Mouse (Mus musculus) liver, embryonic 16.5 days (tissue): Measurements from ENCODE around the gene Ptx4. TPM values are rescaled to one million over a fixed set of nuclear protein-coding genes. Genes with fewer than 3 reads are reported as not detected.
A peak's percentile ranks its signal among the peaks of the same experiment; 100 is the strongest.

Source experiments
- ATAC-seq: fragments of 200-750 bp; cut with Nextera tagmentation; 2 replicates; pipeline ENCODE4 v1.8.0; 2017; ENCODE audit warnings: low read depth, mild to moderate bottlenecking, moderate number of reproducible peaks, moderate library complexity
- H3K27ac ChIP-seq: fragments of 300-500 bp; sonication (generic); 2 replicates; pipeline ENCODE4 v1.5.1; 2014; ENCODE audit warnings: mild to moderate bottlenecking, low read length
- H3K27me3 ChIP-seq: fragments of 300-500 bp; sonication (generic); 2 replicates; pipeline ENCODE4 v1.6.1; 2014; ENCODE audit warnings: low read depth, low read length, mixed read lengths; ENCODE audit not compliant: control insufficient read depth, insufficient read depth
- H3K36me3 ChIP-seq: fragments of 300-500 bp; sonication (generic); 2 replicates; pipeline ENCODE4 v1.6.1; 2014; ENCODE audit warnings: mild to moderate bottlenecking; ENCODE audit not compliant: control insufficient read depth, insufficient read depth
- H3K4me1 ChIP-seq: fragments of 300-500 bp; sonication (generic); 2 replicates; pipeline ENCODE4 v1.6.1; 2014; ENCODE audit warnings: low read depth, low read length, mixed read lengths; ENCODE audit not compliant: control insufficient read depth
- H3K4me2 ChIP-seq: fragments of 300-500 bp; sonication (generic); 2 replicates; pipeline ENCODE4 v1.6.1; 2014; ENCODE audit warnings: low read depth, low read length, mixed read lengths
- H3K4me3 ChIP-seq: fragments of 300-500 bp; sonication (generic); 2 replicates; pipeline ENCODE4 v1.5.1; 2014; ENCODE audit warnings: low read depth, mild to moderate bottlenecking, low read length
- H3K9ac ChIP-seq: fragments of 300-500 bp; sonication (generic); 2 replicates; pipeline ENCODE4 v1.6.1; 2014; ENCODE audit warnings: low read depth, low read length
- H3K9me3 ChIP-seq: fragments of 300-500 bp; sonication (generic); replicated peaks from 2 replicates; pipeline ENCODE4 v1.6.1; 2016; ENCODE audit warnings: low read length; ENCODE audit not compliant: control insufficient read depth
- WGBS: fragments of 180-500 bp; shearing (Covaris S2); extraction: QIAGEN DNeasy Blood & Tissue Kit; methylation state at CpG from one replicate; pipeline ENCODE4 v1.1.7; 2014; ENCODE audit not compliant: insufficient replicate concordance; 5-methylcytosine and 5-hydroxymethylcytosine counted together
- polyA plus RNA-seq: library from polyadenylated mRNA; unstranded; fragments of >200 nt; fragmentation: Nextera tagmentation; extraction: Ambion mirVana; gene quantifications from 2 replicates; pipeline ENCODE4 v1.2.1, GENCODE M21; 2015

Gene Ptx4
- polyA plus RNA-seq, result not detected in 2 replicates

DNA sequence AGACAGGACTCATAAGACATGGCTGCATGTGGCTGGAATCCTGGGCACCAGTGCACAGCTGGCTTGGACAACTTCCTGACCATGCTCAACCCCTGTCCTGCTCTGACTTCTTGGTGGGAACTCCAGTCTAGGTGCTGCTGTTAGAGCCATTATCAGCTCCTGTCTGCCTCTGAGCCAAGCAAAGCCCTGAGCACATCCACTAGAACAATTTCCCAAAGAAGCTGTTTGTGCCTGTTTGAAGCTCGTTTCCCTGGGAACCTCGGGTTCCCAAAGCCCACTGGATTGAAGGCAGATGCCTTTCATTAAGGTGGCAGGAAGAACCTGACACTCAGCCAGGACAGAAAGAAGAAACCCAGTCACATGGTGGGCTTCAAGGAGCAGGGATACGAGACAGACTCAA, at the start of gene Ptx4:
Gene Ptx4, plus strand, starts transcription at position 355 of the 400 bp plus-strand sequence.
- H3K4me1 ChIP-seq, result peaks cover 17% of the 10 kb centered on the region
- WGBS, result 13% methylated on average over 3 of the region's 3 CpGs
- no peaks in the 10 kb centered on the region for H3K27me3 ChIP-seq
- no peak within 1 kb of the TSS for H3K4me2 ChIP-seq
- no peaks in the 10 kb centered on the region for H3K9me3 ChIP-seq
- no peak for ATAC-seq
- no peak within 1 kb of the TSS for H3K4me3 ChIP-seq
- H3K27ac ChIP-seq, result no peak within 1 kb of the TSS
- H3K36me3 ChIP-seq, result no peaks in the 10 kb centered on the region
- H3K9ac ChIP-seq, result no peak within 1 kb of the TSS

DNA sequence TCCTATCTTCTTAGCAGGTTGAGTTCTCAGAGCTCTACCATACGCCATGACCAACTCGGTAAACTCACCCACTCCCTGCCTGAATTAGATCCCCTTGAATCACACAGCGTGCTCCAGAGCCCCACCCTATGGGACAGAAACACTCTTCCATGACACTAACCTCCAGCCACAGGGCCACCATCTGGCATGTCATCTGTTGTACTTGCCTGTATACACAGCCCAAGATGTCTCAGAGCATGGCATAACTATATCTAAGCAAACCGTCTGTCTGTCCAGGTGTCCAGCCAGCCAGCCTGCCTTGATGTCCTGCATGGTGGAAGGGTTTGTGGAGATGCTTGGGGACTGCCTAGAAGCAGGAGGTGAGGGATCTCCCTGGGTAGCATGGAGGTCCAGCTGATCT, 43.7 kb upstream of the Ptx4 start:
- H3K4me2 ChIP-seq, result no peak overlapping the region

DNA sequence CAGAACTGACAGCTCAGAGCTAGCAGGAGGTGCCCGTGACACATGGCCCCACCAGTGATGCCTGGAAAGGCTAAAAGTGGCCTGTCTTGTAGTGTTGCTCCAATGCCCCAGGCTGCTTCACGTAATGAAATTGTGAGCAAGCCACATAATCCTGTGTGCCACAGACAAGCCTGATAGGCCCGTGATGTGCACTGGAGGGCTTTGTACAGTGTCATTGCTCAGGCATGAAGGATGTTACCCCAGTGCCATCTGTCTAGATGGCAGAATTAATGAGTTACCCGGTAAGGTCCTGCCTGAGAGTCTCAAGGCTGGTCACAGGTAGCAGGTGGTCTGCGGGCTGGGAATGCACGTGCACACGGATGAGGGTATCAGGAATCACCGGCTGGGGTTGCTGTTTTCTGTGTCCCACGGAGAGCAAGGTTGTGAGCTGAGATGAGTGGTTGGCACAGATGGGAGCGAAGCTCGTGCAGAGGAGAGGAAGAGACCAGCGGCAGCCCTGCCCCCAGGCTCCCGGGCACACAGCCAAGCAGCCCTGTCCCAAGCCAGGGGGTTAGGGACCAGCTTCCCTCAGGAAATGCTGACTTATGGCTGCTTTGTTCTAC, 42.7 kb upstream of the Ptx4 start:
- no peak overlapping the region for H3K27ac ChIP-seq
- H3K4me2 ChIP-seq, result peak overlapping the region; percentile 12; the same call in 1 of the 2 replicates
- H3K4me3 ChIP-seq, result 0 out of 2 replicates have a peak overlapping the region, but pooled peaks have one; percentile 5
- WGBS, result 68% methylated on average over 13 of the region's 13 CpGs
- H3K36me3 ChIP-seq, result no peaks in the 10 kb centered on the region
- H3K9me3 ChIP-seq, result no peaks in the 10 kb centered on the region
- H3K27me3 ChIP-seq, result no peaks in the 10 kb centered on the region
- no peak for ATAC-seq
- no peaks in the 10 kb centered on the region for H3K4me1 ChIP-seq
- no peak overlapping the region for H3K9ac ChIP-seq

More for the DNA sequence above, 43.7 kb upstream of the Ptx4 start:
- Histone ChIP-seq H3K27ac (no peak overlapping the region), H3K9me3 (no peaks in the 10 kb centered on the region), H3K4me3 (no peak overlapping the region), H3K36me3 (no peaks in the 10 kb centered on the region), H3K9ac (no peak overlapping the region), H3K27me3 (no peaks in the 10 kb centered on the region), H3K4me1 (no peaks in the 10 kb centered on the region)
- 83% methylated on average over 4 of the region's 4 CpGs for WGBS
- no peak for ATAC-seq

DNA sequence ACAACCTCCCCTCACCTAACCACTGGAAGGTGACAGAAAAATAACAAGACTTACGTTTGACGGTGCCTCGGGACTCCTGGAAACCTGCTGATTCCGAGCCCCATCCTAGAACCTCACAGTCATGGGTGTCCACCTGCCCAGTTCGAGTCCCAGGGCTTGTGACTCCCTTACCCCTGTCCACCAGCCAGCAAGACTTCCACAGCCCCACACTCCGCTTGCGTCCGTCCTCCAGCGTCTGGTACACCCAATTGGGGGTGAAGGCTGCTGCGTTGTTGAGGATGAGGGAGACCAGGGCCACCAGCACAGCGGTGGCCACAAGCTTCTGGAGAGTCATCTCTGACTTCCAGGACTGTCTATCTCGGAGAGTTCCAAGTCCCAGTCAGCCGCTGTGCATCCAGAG, 40.4 kb upstream of the Ptx4 start:
- 78% methylated on average over 13 of the region's 13 CpGs for WGBS
- Histone ChIP-seq H3K4me3 (peak overlapping the region; percentile 32), H3K27ac (no peak overlapping the region; the same call in 1 of the 2 replicates), H3K4me2 (no peak overlapping the region), H3K36me3 (no peaks in the 10 kb centered on the region), H3K27me3 (no peaks in the 10 kb centered on the region), H3K9me3 (no peaks in the 10 kb centered on the region), H3K9ac (peak overlapping the region; percentile 8), H3K4me1 (peaks cover 2% of the 10 kb centered on the region; the same call in 1 of the 2 replicates)
- ATAC-seq, result no peak

DNA sequence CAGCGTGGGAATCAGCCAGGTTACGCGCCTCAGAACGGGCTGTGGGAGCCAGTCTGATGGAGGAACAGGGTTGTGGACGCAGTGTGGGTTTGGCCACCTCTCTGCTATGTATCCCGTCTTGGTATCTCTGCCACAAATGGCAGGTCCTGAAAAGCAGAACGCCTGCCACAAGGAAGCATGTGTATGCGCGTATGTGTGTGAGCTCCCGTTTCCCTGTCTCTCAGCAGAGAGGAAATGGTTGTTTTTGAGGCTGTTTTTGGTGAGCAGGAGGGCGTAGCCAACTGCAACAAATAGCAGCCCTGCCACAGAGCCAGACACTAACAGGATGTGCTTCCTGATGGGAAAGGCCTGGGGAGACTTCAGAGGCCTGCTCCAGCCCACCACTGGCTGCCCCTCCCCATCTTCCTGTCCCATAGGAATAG, 39.6 kb upstream of the Ptx4 start:
- no peaks in the 10 kb centered on the region for H3K9me3 ChIP-seq
- peak overlapping the region; percentile 8; the same call in 1 of the 2 replicates for H3K9ac ChIP-seq
- H3K4me3 ChIP-seq, result peak overlapping the region; percentile 32
- peak overlapping the region; percentile 65 for H3K27ac ChIP-seq
- ATAC-seq, result no peak
- WGBS, result 47% methylated on average over 11 of the region's 11 CpGs
- no peaks in the 10 kb centered on the region for H3K36me3 ChIP-seq
- no peak overlapping the region for H3K4me2 ChIP-seq
- H3K27me3 ChIP-seq, result no peaks in the 10 kb centered on the region
- peaks cover 10% of the 10 kb centered on the region for H3K4me1 ChIP-seq

DNA sequence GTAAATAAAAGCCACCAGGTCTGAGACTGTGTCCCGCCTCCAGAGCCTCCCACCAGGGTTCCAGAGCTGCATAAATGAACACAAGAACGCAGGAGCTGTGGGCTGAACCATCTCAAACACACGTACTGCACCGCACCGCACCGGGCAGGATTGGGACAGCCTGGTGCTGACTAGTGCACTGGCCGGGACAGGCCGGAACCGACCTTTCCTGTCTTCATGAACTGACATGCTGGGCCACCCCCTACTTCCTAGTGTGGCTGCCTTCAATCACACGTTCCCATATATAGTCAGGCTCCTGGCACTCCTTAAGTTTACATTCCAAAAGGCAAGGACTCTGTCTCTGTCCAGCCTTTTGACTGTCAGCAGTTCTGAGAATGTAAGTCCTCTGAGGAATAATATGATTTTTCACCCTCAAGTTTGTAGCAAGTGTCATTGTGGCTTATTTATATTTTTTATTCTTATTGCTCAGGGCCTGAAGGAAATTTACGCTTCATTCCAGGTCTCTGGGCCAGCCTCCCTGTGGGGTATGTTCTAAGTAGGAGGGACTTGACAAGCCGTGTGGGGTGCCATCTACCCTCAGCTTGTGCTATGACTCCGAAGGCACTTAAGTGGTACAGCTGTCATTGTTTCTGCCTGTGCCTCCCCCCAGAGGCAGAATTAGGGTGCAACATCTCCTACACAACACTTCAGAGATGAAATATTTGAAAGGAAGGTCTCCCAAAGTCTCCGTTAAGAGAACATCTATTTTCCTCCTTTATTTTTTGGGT, 38.3 kb upstream of the Ptx4 start:
- Histone ChIP-seq H3K4me1 (peaks cover 22% of the 10 kb centered on the region), H3K27ac (peak overlapping the region; percentile 45), H3K9me3 (no peaks in the 10 kb centered on the region), H3K4me3 (no peak overlapping the region), H3K9ac (no peak overlapping the region), H3K36me3 (no peaks in the 10 kb centered on the region), H3K4me2 (no peak overlapping the region), H3K27me3 (no peaks in the 10 kb centered on the region)
- peak; percentile 17; the same call in 1 of the 2 replicates for ATAC-seq
- 44% methylated on average over 14 of the region's 14 CpGs for WGBS

DNA sequence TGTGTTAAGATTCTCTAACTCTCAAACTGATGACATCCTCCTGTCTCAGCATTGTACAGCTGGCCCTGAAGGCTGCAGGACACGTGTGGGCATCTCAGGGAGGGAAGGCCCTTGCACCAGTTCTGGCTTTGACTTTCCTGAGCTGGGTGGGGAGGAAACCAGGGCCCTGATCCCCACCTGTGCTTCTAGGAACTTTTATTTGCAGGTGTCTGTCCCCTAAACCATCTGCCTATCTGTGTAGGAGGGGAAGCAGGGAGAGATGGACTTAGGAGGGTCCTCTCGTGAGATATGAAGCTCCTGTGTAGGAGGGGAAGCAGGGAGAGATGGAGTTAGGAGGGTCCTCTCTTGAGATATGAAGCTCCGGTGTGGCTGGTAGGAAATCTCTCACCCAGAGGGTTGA, 37.7 kb upstream of the Ptx4 start:
- H3K4me1 ChIP-seq, result peaks cover 29% of the 10 kb centered on the region
- H3K9me3 ChIP-seq, result no peaks in the 10 kb centered on the region
- no peaks in the 10 kb centered on the region for H3K36me3 ChIP-seq
- no peak for ATAC-seq
- H3K9ac ChIP-seq, result no peak overlapping the region
- H3K4me2 ChIP-seq, result no peak overlapping the region
- H3K27me3 ChIP-seq, result no peaks in the 10 kb centered on the region
- no peak overlapping the region for H3K4me3 ChIP-seq
- peak overlapping the region; percentile 45 for H3K27ac ChIP-seq
- 63% methylated on average over 3 of the region's 3 CpGs for WGBS

DNA sequence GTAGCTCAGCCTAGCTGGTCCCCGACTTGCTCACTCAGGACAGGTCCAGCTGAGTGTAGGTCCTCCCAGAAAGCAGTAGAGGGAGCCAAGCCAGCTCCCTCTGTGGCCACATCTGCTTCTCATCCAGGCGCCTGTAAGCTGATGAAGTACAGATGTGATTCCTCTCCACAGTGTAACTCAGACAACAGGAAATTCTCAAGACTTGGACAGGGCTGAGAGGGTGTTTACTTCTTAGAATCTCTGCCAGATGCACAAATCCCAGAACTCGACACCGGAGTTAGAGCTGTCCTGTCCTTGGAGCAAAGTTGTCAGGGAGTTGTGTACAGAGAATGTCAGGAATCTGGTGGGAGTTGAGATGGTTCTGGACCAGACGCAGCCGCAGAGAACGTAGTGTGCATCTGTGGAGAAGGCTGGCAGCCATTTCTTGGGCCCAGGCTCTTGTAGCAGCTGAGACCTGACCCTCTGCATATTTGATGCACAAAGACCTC, 37.1 kb upstream of the Ptx4 start, which contains the start of gene Tmem204:
Gene Tmem204, minus strand, starts transcription at position 148 of the 488 bp plus-strand sequence.
- Histone ChIP-seq H3K9me3 (no peaks in the 10 kb centered on the region), H3K4me3 (no peak within 1 kb of the TSS), H3K4me2 (no peak within 1 kb of the TSS), H3K4me1 (peaks cover 35% of the 10 kb centered on the region), H3K27ac (peak within 1 kb of the TSS; percentile 73), H3K36me3 (no peaks in the 10 kb centered on the region), H3K9ac (no peak within 1 kb of the TSS), H3K27me3 (no peaks in the 10 kb centered on the region)
- WGBS, result 61% methylated on average over 7 of the region's 7 CpGs
- ATAC-seq, result peak; percentile 11; the same call in 1 of the 2 replicates
